ENCODE assay signal across 9 mouse cellular contexts in the genomic region with DNA sequence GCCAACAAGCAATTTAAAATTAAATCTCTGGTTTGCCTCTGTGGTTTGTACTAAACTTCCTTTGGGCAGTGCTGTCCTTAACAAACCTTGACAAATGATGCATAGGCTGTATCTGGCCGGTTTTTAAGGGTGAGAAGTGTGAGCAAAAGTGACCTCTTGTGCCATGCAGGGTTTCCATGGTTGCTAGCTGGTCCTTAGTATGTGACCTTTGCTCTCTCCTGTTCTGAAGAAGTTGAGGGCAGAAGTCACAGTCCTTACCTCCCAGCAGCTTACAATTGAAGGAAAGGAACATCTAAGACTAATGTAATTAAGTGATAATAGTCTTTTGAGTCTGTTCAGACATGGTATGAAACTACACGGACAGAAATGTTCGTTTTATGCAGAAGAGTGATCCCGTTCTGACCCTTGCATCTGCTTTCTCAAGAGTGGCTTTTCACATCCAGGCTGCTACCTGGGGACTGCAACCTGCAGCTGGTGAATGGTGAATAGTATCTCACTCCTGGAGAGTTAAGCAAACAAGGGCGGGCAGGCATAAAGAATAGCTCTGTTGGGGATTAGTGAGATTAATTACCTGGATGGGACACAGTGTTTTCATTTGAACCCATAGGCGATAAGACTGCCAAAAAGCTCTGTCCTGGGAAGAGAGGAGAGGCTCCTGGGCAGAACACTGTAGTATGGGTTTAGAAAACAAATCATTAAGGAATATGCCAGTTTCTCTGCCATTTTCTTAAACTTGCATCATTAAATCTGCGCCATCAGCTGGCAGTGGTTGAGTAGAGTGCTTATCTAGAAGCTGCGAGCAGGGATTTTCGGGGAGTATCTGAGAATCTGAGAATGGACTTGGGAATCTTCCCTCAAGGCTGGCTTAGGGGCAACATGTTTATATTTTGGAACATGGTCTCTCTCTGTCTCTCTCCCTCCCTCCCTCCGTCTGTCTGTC. TPM values are rescaled to one million over a fixed set of nuclear protein-coding genes. Genes with fewer than 3 reads are reported as not detected.
A peak's percentile ranks its signal among the peaks of the same experiment; 100 is the strongest.
DNase-seq lines count a peak whose midpoint lies in the region; ATAC-seq lines count a peak whose summit lies in the region.
"Had no signal": no experiment of that assay in that cellular context is flagged by ENCODE, and none has a peak within 500 bp of the region (broad histone marks: within the 10 kb centered on the region; RNA-seq: fewer than 3 reads in every experiment).

No protein-coding gene starts in this region.

- 35% methylated on average over 10 of the region's 10 CpGs for WGBS in heart, embryonic 15.5 days
- WGBS in neural tube, embryonic 13.5 days = 18% methylated on average over 10 of the region's 10 CpGs
- 15% methylated on average over 10 of the region's 10 CpGs for WGBS in intestine, embryonic 14.5 days
- 20% methylated on average over 10 of the region's 10 CpGs for WGBS in stomach, embryonic 16.5 days

- no peak overlapping the region for H3K4me3 ChIP-seq in heart, embryonic 15.5 days
- H3K4me3 ChIP-seq in neural tube, embryonic 13.5 days = no peak overlapping the region
- no peak overlapping the region for H3K4me3 ChIP-seq in intestine, embryonic 14.5 days (ENCODE audit: low read depth, low read length)
- no peak overlapping the region for H3K4me3 ChIP-seq in stomach, embryonic 16.5 days (replicated peaks; ENCODE audit: low read length)

- no peak for DNase-seq in heart, adult 11 months
- no peak for DNase-seq in neural tube, embryonic 10.5 days (ENCODE audit: extremely low spot score, low spot score)
- peak; percentile 61 for DNase-seq in intestine, embryonic 14.5 days (ENCODE audit: low spot score)
- no peak for DNase-seq in urinary bladder, adult 2 months (ENCODE audit: low spot score)
- DNase-seq in gastrocnemius, adult 18-20 months (ENCODE audit: low spot score) = no peak
- DNase-seq: spleen, adult 18-20 months had no signal

- no peak for ATAC-seq in heart, embryonic 15.5 days (replicated peaks; ENCODE audit: insufficient number of reproducible peaks, insufficient read depth, low FRiP score, low read depth)
- no peak for ATAC-seq in neural tube, embryonic 13.5 days (ENCODE audit: low read depth)
- peak; percentile 70 for ATAC-seq in intestine, embryonic 14.5 days (replicated peaks; ENCODE audit: low FRiP score, low TSS enrichment, low read depth)
- peak; percentile 57; the same call in 1 of the 2 replicates for ATAC-seq in stomach, embryonic 16.5 days (ENCODE audit: insufficient read depth, low FRiP score)

- no peak overlapping the region for H3K9ac ChIP-seq in heart, embryonic 15.5 days
- no peak overlapping the region for H3K9ac ChIP-seq in neural tube, embryonic 13.5 days
- no peak overlapping the region for H3K9ac ChIP-seq in intestine, embryonic 14.5 days (ENCODE audit: low read length)
- no peak overlapping the region for H3K9ac ChIP-seq in stomach, embryonic 16.5 days (ENCODE audit: low read length)

- no peak overlapping the region for H3K4me2 ChIP-seq in heart, embryonic 15.5 days
- H3K4me2 ChIP-seq in neural tube, embryonic 13.5 days = no peak overlapping the region
- H3K4me2 ChIP-seq in intestine, embryonic 14.5 days (ENCODE audit: low read length) = peak overlapping the region; percentile 22
- H3K4me2 ChIP-seq in stomach, embryonic 16.5 days (ENCODE audit: low read depth, low read length) = peak overlapping the region; percentile 22

- peaks cover 46% of the 10 kb centered on the region for H3K4me1 ChIP-seq in heart, embryonic 15.5 days (replicated peaks)
- H3K4me1 ChIP-seq in neural tube, embryonic 13.5 days (replicated peaks) = peaks cover 32% of the 10 kb centered on the region
- peaks cover 23% of the 10 kb centered on the region for H3K4me1 ChIP-seq in intestine, embryonic 14.5 days (replicated peaks; ENCODE audit: control insufficient read depth, insufficient read depth, low read length)
- peaks cover 31% of the 10 kb centered on the region for H3K4me1 ChIP-seq in stomach, embryonic 16.5 days (ENCODE audit: control insufficient read depth, insufficient read depth, low read length)

- peak overlapping the region; percentile 7; the same call in 1 of the 2 replicates for H3K27ac ChIP-seq in heart, embryonic 15.5 days
- H3K27ac ChIP-seq in neural tube, embryonic 13.5 days (replicated peaks) = peak overlapping the region; percentile 28; the same call in 1 of the 2 replicates
- H3K27ac ChIP-seq in intestine, embryonic 14.5 days (ENCODE audit: low read depth) = no peak overlapping the region
- peak overlapping the region; percentile 46; the same call in 1 of the 2 replicates for H3K27ac ChIP-seq in stomach, embryonic 16.5 days (ENCODE audit: low read length)

- H3K9me3 ChIP-seq in heart, embryonic 15.5 days (replicated peaks) = no peaks in the 10 kb centered on the region
- H3K9me3 ChIP-seq in neural tube, embryonic 13.5 days = no peaks in the 10 kb centered on the region
- no peaks in the 10 kb centered on the region for H3K9me3 ChIP-seq in intestine, embryonic 14.5 days (ENCODE audit: control insufficient read depth, low read length)
- no peaks in the 10 kb centered on the region for H3K9me3 ChIP-seq in stomach, embryonic 16.5 days (replicated peaks; ENCODE audit: control insufficient read depth, low read length)

- H3K27me3 ChIP-seq in heart, embryonic 15.5 days = no peaks in the 10 kb centered on the region
- H3K27me3 ChIP-seq in neural tube, embryonic 13.5 days = no peaks in the 10 kb centered on the region
- no peaks in the 10 kb centered on the region for H3K27me3 ChIP-seq in intestine, embryonic 14.5 days (replicated peaks; ENCODE audit: control insufficient read depth, insufficient read depth, low read length)
- H3K27me3 ChIP-seq in stomach, embryonic 16.5 days (ENCODE audit: control insufficient read depth, insufficient read depth, low read length) = no peaks in the 10 kb centered on the region

- no peaks in the 10 kb centered on the region for H3K36me3 ChIP-seq in heart, embryonic 15.5 days
- H3K36me3 ChIP-seq in neural tube, embryonic 13.5 days = no peaks in the 10 kb centered on the region
- no peaks in the 10 kb centered on the region for H3K36me3 ChIP-seq in intestine, embryonic 14.5 days (ENCODE audit: control insufficient read depth, insufficient read depth, low read length)
- no peaks in the 10 kb centered on the region for H3K36me3 ChIP-seq in stomach, embryonic 16.5 days (ENCODE audit: control insufficient read depth, insufficient read depth, low read length)

RNA-seq across cellular contexts. Expression of gene Camk2d, which starts 47.2 kb away (rescaled TPM):
- 99.3 and 108 TPM in 2 replicates for polyA plus RNA-seq in heart, embryonic 15.5 days (2015; fragmentation: Nextera tagmentation; extraction: Ambion mirVana)
- 60.4 and 66.7 TPM in 2 replicates for polyA plus RNA-seq in neural tube, embryonic 13.5 days (2015; fragmentation: Nextera tagmentation; extraction: Ambion mirVana)
- 45.8 and 47.0 TPM in 2 replicates for polyA plus RNA-seq in intestine, embryonic 14.5 days (2014; fragmentation: Nextera tagmentation; extraction: Ambion mirVana)
- polyA plus RNA-seq in stomach, embryonic 16.5 days (2015; fragmentation: Nextera tagmentation; extraction: Ambion mirVana) = 35.9 and 36.8 TPM in 2 replicates
- 160 and 167 TPM in 2 replicates for polyA plus RNA-seq in urinary bladder, adult 2 months (2012; rRNA removed)
- 10 to 100 TPM; 58.1 to 58.9 TPM for total RNA-seq in gastrocnemius, adult 18-20 months (2021)

Comparison
In these comparisons a context has a peak if more than half of its experiments do, and no peak if none do; other contexts are left out.
1. ATAC-seq: peak in intestine, embryonic 14.5 days (single experiment) and stomach, embryonic 16.5 days (single experiment); none in heart, embryonic 15.5 days (single experiment) and neural tube, embryonic 13.5 days (single experiment).
2. H3K4me2 ChIP-seq: peak in intestine, embryonic 14.5 days (single experiment) and stomach, embryonic 16.5 days (single experiment); none in heart, embryonic 15.5 days (single experiment) and neural tube, embryonic 13.5 days (single experiment).